Mouse (Mus musculus) liver, postnatal 0 days (tissue): Measurements from ENCODE around the gene Ubac2. TPM values are rescaled to one million over a fixed set of nuclear protein-coding genes. Genes with fewer than 3 reads are reported as not detected.

Experiments
- ATAC-seq: fragments of 200-750 bp; cut with Nextera tagmentation; 2 replicates; pipeline ENCODE4 v1.8.0; 2017; ENCODE audit warnings: mild to moderate bottlenecking, moderate library complexity
- DNase-seq: peaks from one replicate; pipeline ENCODE4 v3.0.0-alpha.2; 2016
- H3K27ac ChIP-seq: fragments of 300-500 bp; sonication (generic); 2 replicates; pipeline ENCODE4 v1.5.1; 2014; ENCODE audit warnings: antibody characterized with exemption, moderate library complexity, mild to moderate bottlenecking, low read depth
- H3K27me3 ChIP-seq: fragments of 300-500 bp; sonication (generic); 2 replicates; pipeline ENCODE4 v1.6.1; 2014; ENCODE audit warnings: low read length, control low read depth, mixed read lengths; ENCODE audit not compliant: insufficient read depth
- H3K36me3 ChIP-seq: fragments of 300-500 bp; sonication (generic); replicated peaks from 2 replicates; pipeline ENCODE4 v1.6.1; 2014; ENCODE audit warnings: mild to moderate bottlenecking, control low read depth, low read length, moderate library complexity, mixed read lengths; ENCODE audit not compliant: insufficient read depth
- H3K4me1 ChIP-seq: fragments of 300-500 bp; sonication (generic); 2 replicates; pipeline ENCODE4 v1.6.1; 2014; ENCODE audit warnings: antibody characterized with exemption, mild to moderate bottlenecking, control low read depth; ENCODE audit not compliant: insufficient read depth
- H3K4me2 ChIP-seq: fragments of 300-500 bp; sonication (generic); 2 replicates; pipeline ENCODE4 v1.6.1; 2014; ENCODE audit warnings: low read depth, mild to moderate bottlenecking, low read length, moderate library complexity, mixed read lengths
- H3K4me3 ChIP-seq: fragments of 300-500 bp; sonication (generic); 2 replicates; pipeline ENCODE4 v1.5.1; 2014; ENCODE audit warnings: low read depth, low read length
- H3K9ac ChIP-seq: fragments of 300-500 bp; sonication (generic); replicated peaks from 2 replicates; pipeline ENCODE4 v1.6.1; 2014; ENCODE audit warnings: mild to moderate bottlenecking, moderate library complexity
- H3K9me3 ChIP-seq: fragments of 300-500 bp; sonication (generic); 2 replicates; pipeline ENCODE4 v1.6.1; 2016; ENCODE audit warnings: mild to moderate bottlenecking, control low read depth, low read length, mixed read lengths
- CTCF ChIP-seq: sonication (generic); IDR thresholded peaks from 2 replicates; pipeline ENCODE4 v1.5.1; 2016; ENCODE audit warnings: antibody characterized with exemption, low read depth
- EP300 ChIP-seq: IDR thresholded peaks from 2 replicates; pipeline ENCODE4 v1.6.1; 2016; ENCODE audit warnings: antibody characterized with exemption, low read depth, mild to moderate bottlenecking
- WGBS: fragments of 180-500 bp; shearing (Covaris S2); extraction: QIAGEN DNeasy Blood & Tissue Kit; methylation state at CpG from one replicate; pipeline ENCODE4 v1.1.7; 2014; ENCODE audit not compliant: insufficient replicate concordance; 5-methylcytosine and 5-hydroxymethylcytosine counted together
- polyA plus RNA-seq: library from polyadenylated mRNA; unstranded; fragments of >200 nt; fragmentation: Nextera tagmentation; extraction: Ambion mirVana; gene quantifications from 2 replicates; pipeline ENCODE4 v1.2.1, GENCODE M21; 2015

The Ubac2 gene
- polyA plus RNA-seq, 1 experiment from 2014 or later = 27.4 TPM

GRCm38 (mm10) chr14:121955176-121955795 lies 76.9 kb downstream of the Ubac2 start:
- Histone ChIP-seq H3K36me3 (0 out of 2 replicates have a peak, but pooled peaks cover 6% of the 10 kb centered on the region), H3K9ac (no peak overlapping the region), H3K4me2 (no peak overlapping the region), H3K27me3 (no peaks in the 10 kb centered on the region), H3K4me1 (peaks cover 8% of the 10 kb centered on the region; the same call in 1 of the 2 replicates), H3K27ac (no peak overlapping the region), H3K4me3 (no peak overlapping the region), H3K9me3 (no peaks in the 10 kb centered on the region)
- WGBS = 59% methylated on average over 5 of the region's 5 CpGs
- TF ChIP-seq EP300 = no peak
- no peak for TF ChIP-seq CTCF
- no peak for DNase-seq
- no peak for ATAC-seq

DNA sequence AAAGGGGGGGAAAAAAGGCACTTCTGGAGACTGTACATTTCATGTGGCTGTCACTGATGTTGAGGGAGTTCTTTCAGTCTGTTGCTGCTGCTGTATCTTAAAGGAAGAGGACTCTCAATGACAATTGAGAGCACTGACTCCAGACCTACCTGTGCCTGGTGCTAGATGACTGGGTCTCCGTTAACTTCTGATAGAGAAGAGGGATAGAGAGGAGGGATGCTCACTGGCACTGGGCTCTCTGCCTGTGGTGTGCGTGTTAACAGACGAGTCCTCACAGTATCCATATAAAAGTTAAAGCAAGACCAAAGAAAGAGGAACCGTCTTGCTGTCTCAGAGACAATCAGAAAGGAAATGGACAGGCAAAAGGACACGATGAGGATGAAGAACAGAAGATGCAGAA lies 77.9 kb downstream of the Ubac2 start:
- H3K27me3 ChIP-seq = no peaks in the 10 kb centered on the region
- no peak for TF ChIP-seq CTCF
- TF ChIP-seq EP300 = no peak
- peaks cover 17% of the 10 kb centered on the region for H3K4me1 ChIP-seq
- no peak overlapping the region for H3K27ac ChIP-seq
- 0 out of 2 replicates have a peak, but pooled peaks cover 6% of the 10 kb centered on the region for H3K36me3 ChIP-seq
- no peaks in the 10 kb centered on the region for H3K9me3 ChIP-seq
- no peak for DNase-seq
- ATAC-seq = no peak
- WGBS = 62% methylated on average over 5 of the region's 5 CpGs
- H3K9ac ChIP-seq = no peak overlapping the region
- no peak overlapping the region for H3K4me2 ChIP-seq
- no peak overlapping the region for H3K4me3 ChIP-seq

DNA sequence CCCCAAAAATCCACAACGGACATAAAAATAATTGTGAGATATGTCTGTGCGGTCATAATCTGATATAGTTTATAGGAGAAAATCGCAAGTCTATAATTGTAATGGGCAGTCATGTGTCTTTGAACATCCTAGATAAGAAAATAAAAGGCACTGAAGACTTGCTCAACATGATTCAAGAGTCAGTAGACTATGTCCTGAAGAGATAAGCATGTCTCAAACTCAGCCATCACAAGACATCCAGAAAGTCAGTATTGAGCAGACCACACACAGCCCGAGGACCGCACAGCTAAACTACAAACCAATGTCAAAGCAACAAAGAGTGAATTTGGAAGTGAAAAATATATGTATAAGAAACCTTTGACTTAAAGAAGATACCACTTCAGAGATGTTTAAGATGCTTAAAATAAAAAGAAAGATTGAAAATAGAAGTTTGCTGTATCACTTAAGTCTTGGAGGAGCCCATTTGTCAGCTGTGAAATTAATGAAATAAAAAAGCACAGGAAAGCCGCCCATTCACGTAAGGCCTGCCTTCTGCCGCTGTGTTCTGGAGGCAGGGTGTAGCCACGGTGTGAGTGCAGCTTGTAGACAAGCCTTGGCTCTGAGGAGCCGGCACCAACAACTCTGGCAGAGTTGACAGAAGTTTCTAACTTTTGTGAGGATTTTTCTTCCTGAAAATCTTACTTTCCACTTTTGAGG lies 78.9 kb downstream of the Ubac2 start:
- H3K9ac ChIP-seq = no peak overlapping the region
- ATAC-seq = no peak
- TF ChIP-seq CTCF = no peak
- TF ChIP-seq EP300 = no peak

DNA sequence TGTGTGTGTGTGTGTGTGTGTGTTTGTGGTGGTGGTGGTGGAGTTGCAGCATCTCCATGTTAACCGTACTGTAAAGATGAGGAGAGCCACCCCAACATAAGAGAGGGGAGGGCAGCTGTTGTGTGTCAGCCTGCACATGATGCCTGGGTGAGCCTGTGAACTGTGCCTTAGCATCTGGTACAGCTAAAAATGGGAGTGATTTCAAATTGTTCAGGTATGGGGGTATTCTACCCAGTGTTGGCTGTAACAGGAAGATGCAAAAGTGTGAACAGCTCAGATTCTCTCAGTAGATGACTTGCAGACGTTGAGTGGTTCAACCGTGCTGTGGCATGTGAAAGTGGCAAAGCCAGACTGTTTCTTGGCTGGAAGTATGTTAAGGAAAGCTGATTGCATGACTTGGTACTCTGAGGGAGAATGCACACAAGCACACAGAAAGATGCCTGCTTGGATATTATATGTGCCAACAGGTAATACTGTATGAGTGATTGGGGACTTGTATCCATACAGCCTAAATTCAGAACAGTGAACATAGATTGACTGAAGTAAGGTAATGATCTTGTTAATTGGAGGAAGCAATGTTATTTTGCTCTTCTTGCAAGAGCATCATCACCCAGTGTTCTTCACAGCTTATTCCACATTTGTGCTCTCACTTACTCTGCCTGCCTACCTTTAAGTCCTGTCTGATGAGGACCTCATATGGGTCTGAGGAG lies 79.8 kb downstream of the Ubac2 start:
- ATAC-seq (no peak), DNase-seq (no peak)
- Histone ChIP-seq H3K36me3 (0 out of 2 replicates have a peak, but pooled peaks cover 6% of the 10 kb centered on the region), H3K4me2 (no peak overlapping the region), H3K4me3 (no peak overlapping the region), H3K9me3 (no peaks in the 10 kb centered on the region), H3K27ac (no peak overlapping the region), H3K27me3 (no peaks in the 10 kb centered on the region), H3K9ac (no peak overlapping the region), H3K4me1 (peaks cover 14% of the 10 kb centered on the region)
- TF ChIP-seq EP300 (no peak), CTCF (no peak)
- 70% methylated on average over 3 of the region's 3 CpGs for WGBS

More for the DNA sequence above, 78.9 kb downstream of the Ubac2 start:
- H3K27ac ChIP-seq = no peak overlapping the region
- 0 out of 2 replicates have a peak, but pooled peaks cover 6% of the 10 kb centered on the region for H3K36me3 ChIP-seq
- H3K9me3 ChIP-seq = no peaks in the 10 kb centered on the region
- peaks cover 14% of the 10 kb centered on the region for H3K4me1 ChIP-seq
- WGBS = 68% methylated on average over 10 of the region's 10 CpGs
- DNase-seq = no peak
- H3K4me3 ChIP-seq = no peak overlapping the region
- H3K4me2 ChIP-seq = no peak overlapping the region
- H3K27me3 ChIP-seq = no peaks in the 10 kb centered on the region

DNA sequence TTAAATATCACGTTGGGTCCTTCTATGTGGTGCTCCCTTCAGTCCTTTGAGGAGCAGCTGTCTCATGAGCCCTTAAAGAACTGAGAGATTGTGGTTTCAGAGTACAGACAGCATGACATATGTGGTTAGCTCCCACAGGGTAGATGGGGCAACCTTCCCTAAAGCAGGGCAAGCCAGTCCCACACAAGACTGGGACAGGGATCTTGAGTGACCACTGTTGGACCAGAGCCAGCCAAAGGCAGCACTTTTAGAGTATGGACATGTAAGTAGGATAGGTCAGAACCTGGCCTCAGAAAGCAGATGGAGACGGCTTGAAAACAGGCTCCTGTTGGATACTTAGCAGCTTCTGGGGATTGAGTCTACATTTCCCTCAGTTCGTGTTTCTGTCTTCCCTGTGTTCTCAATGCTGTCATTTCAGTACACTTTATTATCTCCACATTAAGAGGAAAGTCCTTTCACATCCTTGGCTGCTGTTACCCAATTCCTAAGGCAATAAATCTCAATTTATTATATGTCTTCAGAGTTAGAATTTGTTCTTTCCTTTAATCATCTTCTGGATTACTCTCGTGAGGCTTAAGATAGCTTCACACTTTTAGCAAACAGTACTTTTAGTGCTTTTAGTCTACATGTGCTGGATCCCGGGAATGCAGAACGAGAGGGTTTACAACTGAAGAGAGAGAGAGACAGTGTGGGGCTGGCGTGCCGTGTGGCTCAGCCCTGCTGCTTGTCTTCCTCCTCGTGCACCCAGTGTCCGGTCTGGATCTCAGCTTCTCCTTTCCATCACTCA lies 80.5 kb downstream of the Ubac2 start:
- no peak overlapping the region for H3K27ac ChIP-seq
- 55% methylated on average over 10 of the region's 10 CpGs for WGBS
- no peak overlapping the region for H3K9ac ChIP-seq
- H3K9me3 ChIP-seq = no peaks in the 10 kb centered on the region
- no peak overlapping the region for H3K4me2 ChIP-seq
- H3K4me1 ChIP-seq = peaks cover 19% of the 10 kb centered on the region
- H3K27me3 ChIP-seq = no peaks in the 10 kb centered on the region
- ATAC-seq (no peak), DNase-seq (no peak)
- H3K36me3 ChIP-seq = 0 out of 2 replicates have a peak, but pooled peaks cover 4% of the 10 kb centered on the region
- TF ChIP-seq EP300 = no peak
- no peak for TF ChIP-seq CTCF
- H3K4me3 ChIP-seq = no peak overlapping the region

- Histone ChIP-seq H3K9me3 (no peaks in the 10 kb centered on the region), H3K4me2 (no peak overlapping the region), H3K27me3 (no peaks in the 10 kb centered on the region), H3K36me3 (no peaks in the 10 kb centered on the region), H3K27ac (no peak overlapping the region), H3K4me3 (no peak overlapping the region), H3K9ac (no peak overlapping the region), H3K4me1 (peaks cover 19% of the 10 kb centered on the region)
- TF ChIP-seq CTCF = no peak
- no peak for TF ChIP-seq EP300
- 87% methylated on average over 3 of the region's 3 CpGs for WGBS
- ATAC-seq (no peak), DNase-seq (no peak)
Observed at GRCm38 (mm10) chr14:121959538-121959980, 81.1 kb downstream of the Ubac2 start.
